Mouse (Mus musculus) liver, embryonic 14.5 days (tissue): ENCODE measurements around the gene Cd248. TPM values are rescaled to one million over a fixed set of nuclear protein-coding genes. Genes with fewer than 3 reads are reported as not detected.

Experiments used
- ATAC-seq: fragments of 200-750 bp; cut with Nextera tagmentation; 2 replicates; pipeline ENCODE4 v1.8.0; 2017; ENCODE audit warnings: moderate number of reproducible peaks, mild to moderate bottlenecking, moderate library complexity; ENCODE audit not compliant: insufficient read depth
- DNase-seq, 3 experiments: peaks; one replicate each; pipeline ENCODE4 v3.0.0-alpha.2; 2012 to 2013; ENCODE audit warnings: low read depth in 3 of 3, low spot score in 3 of 3
- H3K27ac ChIP-seq: fragments of 300-500 bp; sonication (generic); 2 replicates; pipeline ENCODE4 v1.5.1; 2014; ENCODE audit warnings: moderate library complexity, mild to moderate bottlenecking, control low read depth, inconsistent platforms
- H3K27me3 ChIP-seq: fragments of 300-500 bp; sonication (generic); 2 replicates; pipeline ENCODE4 v1.6.1; 2014; ENCODE audit warnings: mild to moderate bottlenecking, low read length, moderate library complexity; ENCODE audit not compliant: control insufficient read depth, insufficient read depth
- H3K36me3 ChIP-seq: fragments of 300-500 bp; sonication (generic); replicated peaks from 2 replicates; pipeline ENCODE4 v1.6.1; 2014; ENCODE audit warnings: low read depth; ENCODE audit not compliant: control insufficient read depth, insufficient read depth
- H3K4me1 ChIP-seq, 2 experiments: fragments of 200-500 bp in 1 of 2; fragments of 300-500 bp in 1 of 2; sonication (generic) in 1 of 2; replicated peaks; 2 replicates each; pipeline ENCODE4 v1.6.1; 2012 to 2014; ENCODE audit warnings: antibody characterized with exemption in 1 of 2, inconsistent platforms in 1 of 2, low read length in 1 of 2; ENCODE audit not compliant: control insufficient read depth in 2 of 2, insufficient read depth in 2 of 2
- H3K4me2 ChIP-seq: fragments of 300-500 bp; sonication (generic); 2 replicates; pipeline ENCODE4 v1.6.1; 2014; ENCODE audit warnings: low read depth, mild to moderate bottlenecking, control low read depth, moderate library complexity
- H3K4me3 ChIP-seq, 2 experiments: fragments of 200-500 bp in 1 of 2; fragments of 300-500 bp in 1 of 2; sonication (generic) in 1 of 2; 2 replicates each; pipeline ENCODE4 v1.5.1; 2012 to 2014; ENCODE audit warnings: low read depth in 2 of 2, low read length in 2 of 2, mild to moderate bottlenecking in 2 of 2, control low read depth in 1 of 2, inconsistent platforms in 1 of 2, moderate library complexity in 1 of 2; ENCODE audit not compliant: insufficient read depth in 1 of 2
- H3K9ac ChIP-seq: fragments of 300-500 bp; sonication (generic); replicated peaks from 2 replicates; pipeline ENCODE4 v1.6.1; 2014; ENCODE audit warnings: mild to moderate bottlenecking, control low read depth, moderate library complexity
- H3K9me3 ChIP-seq: fragments of 300-500 bp; sonication (generic); 2 replicates; pipeline ENCODE4 v1.6.1; 2016; ENCODE audit warnings: low read length, mixed read lengths; ENCODE audit not compliant: control insufficient read depth
- CTCF ChIP-seq: IDR thresholded peaks from 2 replicates; pipeline ENCODE4 v1.5.1; 2016; ENCODE audit warnings: antibody characterized with exemption, low read depth, control low read depth
- EP300 ChIP-seq: IDR thresholded peaks from 2 replicates; pipeline ENCODE4 v1.6.1; 2016; ENCODE audit warnings: antibody characterized with exemption, low read depth
- WGBS: fragments of 180-500 bp; shearing (Covaris S2); extraction: QIAGEN DNeasy Blood & Tissue Kit; methylation state at CpG from one replicate; pipeline ENCODE4 v1.1.7; 2014; ENCODE audit not compliant: insufficient replicate concordance; 5-methylcytosine and 5-hydroxymethylcytosine counted together
- polyA plus RNA-seq, 2 experiments: library from polyadenylated mRNA; depleted of rRNA in 1 of 2; stranded (reverse) in 1 of 2; unstranded in 1 of 2; fragments of >200 nt; fragmentation: Nextera tagmentation in 1 of 2; extraction: Ambion mirVana in 1 of 2; gene quantifications; 2 replicates each; pipeline versions ENCODE4 v1.2.1 to v1.2.3; 2012 to 2014

Gene Cd248
- polyA plus RNA-seq, 2 experiments, result 2.0 to 2.8 TPM

GRCm38 (mm10) chr19:5098363-5099143, 30.7 kb downstream of the Cd248 start, which contains the start of gene Cnih2:
Gene Cnih2, minus strand, starts transcription at chr19:5098521.
- Histone ChIP-seq H3K4me2 (peak within 1 kb of the TSS; percentile 75), H3K9ac (0 out of 2 replicates have a peak within 1 kb of the TSS, but pooled peaks have one; percentile 13), H3K27me3 (no peaks in the 10 kb centered on the region; the same call in none of the 2 replicates), H3K36me3 (peaks cover 5% of the 10 kb centered on the region), H3K9me3 (no peaks in the 10 kb centered on the region), H3K4me1 (peaks cover 4 to 13% of the 10 kb centered on the region in 2 experiments), H3K27ac (no peak within 1 kb of the TSS), H3K4me3 (peak within 1 kb of the TSS in 1 of 2 experiments; percentile 43; a peak in 3 of 4 replicates)
- DNase-seq (no peak), ATAC-seq (peak; percentile 56)
- 6% methylated on average over 41 of the region's 48 CpGs for WGBS
- TF ChIP-seq CTCF (no peak), EP300 (no peak)

DNA sequence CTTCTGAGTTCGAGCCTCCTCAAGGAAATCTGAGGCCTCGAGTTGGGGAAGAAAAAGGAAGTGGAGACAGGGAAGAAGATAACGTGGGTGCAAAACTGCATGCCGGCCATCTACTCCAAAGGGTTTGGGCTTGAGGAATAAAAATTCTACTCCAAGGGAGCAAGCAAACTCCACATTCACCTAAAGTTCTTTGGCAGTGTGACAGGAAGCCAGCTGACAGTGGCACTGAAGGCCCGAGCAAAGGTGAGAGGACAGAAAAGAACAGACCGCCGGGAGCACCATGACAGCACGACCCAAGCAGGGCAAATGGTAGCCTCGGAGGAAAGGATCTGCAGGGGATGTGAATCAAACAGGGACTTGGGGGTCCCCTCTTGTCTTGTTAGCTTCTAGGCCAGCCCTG, 38.2 kb downstream of the Cd248 start:
- DNase-seq, result no peak
- TF ChIP-seq EP300 (no peak), CTCF (no peak)
- H3K9ac ChIP-seq, result peak overlapping the region; percentile 95
- H3K27me3 ChIP-seq, result no peaks in the 10 kb centered on the region
- WGBS, result 2% methylated on average over 9 of the region's 9 CpGs
- ATAC-seq, result no peak
- H3K36me3 ChIP-seq, result peaks cover 6% of the 10 kb centered on the region
- H3K4me3 ChIP-seq, result peak overlapping the region; percentile 68 to 94
- H3K4me1 ChIP-seq, result peaks cover 4 to 11% of the 10 kb centered on the region in 2 experiments
- peak overlapping the region; percentile 99 for H3K4me2 ChIP-seq
- no peaks in the 10 kb centered on the region for H3K9me3 ChIP-seq
- peak overlapping the region; percentile 57 for H3K27ac ChIP-seq

DNA sequence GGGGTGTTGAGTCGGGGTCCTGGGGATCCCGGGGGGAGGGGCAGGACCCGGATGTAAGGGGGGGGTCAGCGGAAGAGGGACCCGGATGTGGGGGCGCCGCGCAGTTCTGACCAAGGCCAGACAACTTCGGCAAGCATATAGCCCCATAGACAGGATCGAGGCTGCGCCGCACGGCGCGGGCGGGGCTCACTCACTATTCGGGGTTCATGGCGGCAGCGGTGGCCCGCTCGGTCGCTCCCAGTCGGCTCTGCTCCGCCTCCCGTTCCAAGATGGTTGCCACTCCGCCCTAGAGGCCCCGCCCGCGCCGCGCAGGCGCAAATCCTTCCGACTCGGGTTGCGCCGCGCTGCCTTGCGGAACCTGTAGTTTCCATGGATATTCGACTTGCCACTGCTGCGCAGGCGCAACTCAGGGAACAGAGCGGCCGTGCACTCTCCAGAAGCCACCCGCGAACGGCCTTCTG, 38.9 kb downstream of the Cd248 start, which contains the start of gene Rab1b:
Rab1b (minus strand) TSS at position 342 of the 461 bp plus-strand sequence.
- ATAC-seq, result peak; percentile 93

GRCm38 (mm10) chr19:5107556-5108270, 39.8 kb downstream of the Cd248 start:
- peaks cover 4 to 11% of the 10 kb centered on the region in 2 experiments for H3K4me1 ChIP-seq
- no peak overlapping the region; the same call in 1 of the 2 replicates for H3K9ac ChIP-seq
- no peaks in the 10 kb centered on the region for H3K27me3 ChIP-seq
- WGBS, result 71% methylated on average over 18 of the region's 18 CpGs
- peak overlapping the region; percentile 99 for H3K4me2 ChIP-seq
- peak overlapping the region in 1 of 2 experiments; percentile 94; a peak in 1 of 4 replicates for H3K4me3 ChIP-seq
- DNase-seq, result no peak
- peaks cover 4% of the 10 kb centered on the region for H3K36me3 ChIP-seq
- H3K27ac ChIP-seq, result no peak overlapping the region
- ATAC-seq, result no peak
- no peaks in the 10 kb centered on the region for H3K9me3 ChIP-seq
- TF ChIP-seq EP300 (no peak), CTCF (no peak)

More for the DNA sequence above, 38.9 kb downstream of the Cd248 start, which contains the start of gene Rab1b:
- peak within 1 kb of the TSS; percentile 95 for H3K9ac ChIP-seq
- under 1% methylated on average over 46 of the region's 46 CpGs for WGBS
- no peaks in the 10 kb centered on the region for H3K9me3 ChIP-seq
- peaks cover 6% of the 10 kb centered on the region for H3K36me3 ChIP-seq
- TF ChIP-seq EP300, result no peak
- TF ChIP-seq CTCF, result no peak
- H3K27ac ChIP-seq, result peak within 1 kb of the TSS; percentile 57
- H3K4me3 ChIP-seq, result peak within 1 kb of the TSS; percentile 68 to 94
- peaks cover 4 to 11% of the 10 kb centered on the region in 2 experiments for H3K4me1 ChIP-seq
- no peaks in the 10 kb centered on the region for H3K27me3 ChIP-seq
- DNase-seq, result peak; percentile 95 to 97 (median 96)
- peak within 1 kb of the TSS; percentile 99 for H3K4me2 ChIP-seq
